Mouse (Mus musculus): ENCODE data around the gene Lpar5.
A peak's percentile ranks its signal among the peaks of the same experiment; 100 is the strongest.
"Not testable (repeated sequence)": the region's sequence is repeated elsewhere in the genome, so short reads cannot be mapped to it uniquely, and the experiment has no call there.

The Lpar5 gene

DNA sequence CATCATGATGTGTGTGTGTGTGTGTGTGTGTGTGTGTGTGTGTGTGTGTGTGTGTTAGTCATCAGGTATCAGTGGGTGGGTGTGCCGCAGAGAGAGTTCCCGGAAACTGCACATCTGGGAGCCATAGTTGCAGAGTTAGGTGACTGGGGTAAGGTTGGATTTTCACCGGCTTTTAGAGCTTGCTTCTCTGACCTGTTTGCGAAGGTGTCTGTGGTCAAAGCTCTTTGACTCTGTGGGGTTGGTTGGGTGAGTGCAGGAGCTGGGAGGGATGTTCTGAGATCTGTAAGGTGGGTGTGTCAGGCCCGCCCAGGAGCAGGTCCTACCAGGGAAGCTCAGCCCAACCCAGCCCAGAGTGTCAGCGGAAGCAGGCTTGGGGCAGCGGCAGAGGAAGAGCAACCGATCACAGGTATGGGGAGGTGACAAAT is at the start of gene Lpar5:
Gene Lpar5, plus strand, starts transcription at position 350 of the 425 bp plus-strand sequence.
- no peak for DNase-seq (ENCODE audit: low read depth)

DNA sequence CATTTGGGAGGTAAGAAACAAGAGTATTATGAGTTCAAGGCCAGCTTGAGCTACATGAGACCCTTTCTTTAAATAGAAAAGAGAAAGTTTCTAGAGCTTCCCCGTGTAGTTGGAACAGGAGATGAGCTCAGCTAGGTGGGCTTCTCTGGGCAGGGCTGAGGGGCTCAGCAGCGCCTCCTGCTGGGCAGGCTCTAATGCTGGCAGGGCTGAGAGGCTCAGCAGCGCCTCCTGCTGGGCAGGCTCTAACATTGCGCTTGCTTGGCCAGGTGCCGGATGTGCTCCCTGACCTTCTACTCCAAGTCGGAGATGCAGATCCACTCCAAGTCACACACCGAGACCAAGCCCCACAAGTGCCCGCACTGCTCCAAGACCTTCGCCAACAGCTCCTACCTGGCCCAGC is 37.2 kb upstream of the Lpar5 start:
- not testable (repeated sequence) for DNase-seq (ENCODE audit: low read depth)

DNA sequence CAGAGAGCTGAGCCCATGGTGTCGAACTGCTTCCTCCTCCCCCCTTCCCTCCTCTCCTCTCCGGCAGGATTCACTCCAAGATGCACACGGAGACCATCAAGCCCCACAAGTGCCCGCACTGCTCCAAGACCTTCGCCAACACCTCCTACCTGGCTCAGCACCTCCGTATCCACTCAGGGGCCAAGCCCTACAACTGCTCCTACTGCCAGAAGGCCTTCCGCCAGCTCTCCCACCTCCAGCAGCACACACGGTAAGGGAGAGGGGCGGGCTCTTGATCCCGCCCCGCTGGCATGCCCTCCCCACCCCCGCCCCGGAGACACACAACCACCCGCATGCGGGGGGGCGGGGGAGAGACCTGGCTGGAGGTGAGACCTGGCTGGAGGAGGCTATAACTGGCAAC is 36.1 kb upstream of the Lpar5 start:
- no peak for DNase-seq (ENCODE audit: low read depth)

DNA sequence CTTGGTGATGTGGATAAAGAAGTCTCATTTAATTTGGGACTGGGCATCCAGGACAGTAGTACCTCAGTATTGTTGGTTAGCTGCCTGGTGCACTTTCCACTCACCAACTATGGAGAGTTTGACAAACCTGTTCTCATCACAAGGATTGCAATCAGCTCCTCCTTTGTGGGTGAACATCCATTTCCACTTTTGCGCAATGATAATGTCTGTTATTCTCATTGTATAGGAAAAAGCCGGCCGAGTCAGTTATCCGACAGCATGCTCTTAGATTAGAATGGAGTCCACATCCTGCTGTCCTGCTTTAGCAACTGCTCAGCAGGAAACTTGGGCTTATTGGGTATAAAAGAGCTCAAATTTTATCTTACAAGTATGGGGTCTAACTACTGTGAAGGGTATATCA is 29.1 kb upstream of the Lpar5 start:
- no peak for DNase-seq (ENCODE audit: low read depth)

GRCm38 (mm10) chr6:125039131-125039530 is 28.6 kb upstream of the Lpar5 start:
- DNase-seq (ENCODE audit: low read depth): no peak

- DNase-seq (ENCODE audit: low read depth): peak; percentile 96
Observed at GRCm38 (mm10) chr6:125039533-125040153, 28.1 kb upstream of the Lpar5 start, which contains the start of gene Ing4. Ing4 (plus strand) TSS chr6:125039760.

DNA sequence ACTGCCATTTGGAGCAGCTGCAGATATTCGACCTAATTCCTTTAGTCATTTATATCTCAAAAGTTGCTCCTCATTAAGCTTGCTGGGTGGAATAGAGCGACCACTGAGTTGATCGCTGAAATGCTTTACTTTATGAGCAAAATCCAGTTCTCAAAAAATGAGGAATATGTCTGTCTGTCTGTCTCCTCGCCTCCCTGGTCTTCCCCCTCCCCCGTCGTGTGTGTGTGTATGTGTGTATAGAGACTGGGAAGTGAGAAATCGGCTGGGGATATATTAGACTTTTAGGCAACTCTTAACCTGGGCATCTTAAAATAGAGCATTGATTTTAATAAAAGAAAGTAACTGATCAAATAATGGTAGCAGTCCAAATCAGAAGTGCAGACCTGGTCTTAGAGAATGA is 27.5 kb upstream of the Lpar5 start:
- no peak for DNase-seq (ENCODE audit: low read depth)

GRCm38 (mm10) chr6:125041047-125041446 is 26.7 kb upstream of the Lpar5 start:
- DNase-seq (ENCODE audit: low read depth): no peak

DNA sequence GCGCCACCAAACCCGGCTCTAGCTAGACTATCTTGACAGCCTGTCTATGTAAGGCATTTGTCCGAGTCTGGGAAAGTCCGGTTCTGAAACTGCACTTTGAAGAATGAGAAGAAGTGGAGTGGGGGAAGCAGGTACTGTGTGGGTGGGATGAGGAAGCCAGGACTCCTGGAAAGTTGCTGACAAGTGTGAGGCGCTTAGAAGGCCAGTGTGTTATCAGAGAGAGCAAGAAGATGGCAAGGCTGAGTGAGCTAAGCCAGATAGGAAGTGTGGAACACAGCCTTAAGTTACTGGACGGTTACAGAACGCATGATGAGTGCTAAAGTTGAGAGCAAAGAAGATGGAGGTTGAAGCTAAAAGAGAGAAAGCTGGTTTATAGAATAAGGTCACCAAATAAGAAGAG is 25.6 kb upstream of the Lpar5 start:
- DNase-seq (ENCODE audit: low read depth): no peak

DNA sequence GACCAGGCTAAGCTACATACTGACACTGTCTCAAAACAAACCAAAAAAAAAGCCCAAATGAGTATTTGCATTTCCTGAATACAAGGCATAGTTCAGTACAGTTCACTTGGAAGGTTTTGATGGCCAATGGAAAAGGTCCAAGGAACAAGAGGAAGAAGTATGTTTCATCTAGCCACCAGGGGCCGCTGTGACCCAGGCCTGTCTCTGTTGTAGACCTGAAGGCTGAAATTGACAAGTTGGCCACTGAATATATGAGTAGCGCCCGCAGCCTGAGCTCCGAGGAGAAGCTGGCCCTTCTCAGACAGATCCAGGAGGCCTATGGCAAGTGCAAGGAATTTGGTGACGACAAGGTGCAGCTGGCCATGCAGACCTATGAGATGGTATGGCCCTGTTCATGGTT is 21.0 kb upstream of the Lpar5 start:
- DNase-seq (ENCODE audit: low read depth): peak; percentile 81

- no peak for DNase-seq (ENCODE audit: low read depth)
Observed at GRCm38 (mm10) chr6:125049678-125050077, 18.0 kb upstream of the Lpar5 start, which contains the start of gene Acrbp. Acrbp (plus strand) TSS chr6:125049689.

GRCm38 (mm10) chr6:125051237-125051636 is 16.5 kb upstream of the Lpar5 start:
- no peak for DNase-seq (ENCODE audit: low read depth)

DNA sequence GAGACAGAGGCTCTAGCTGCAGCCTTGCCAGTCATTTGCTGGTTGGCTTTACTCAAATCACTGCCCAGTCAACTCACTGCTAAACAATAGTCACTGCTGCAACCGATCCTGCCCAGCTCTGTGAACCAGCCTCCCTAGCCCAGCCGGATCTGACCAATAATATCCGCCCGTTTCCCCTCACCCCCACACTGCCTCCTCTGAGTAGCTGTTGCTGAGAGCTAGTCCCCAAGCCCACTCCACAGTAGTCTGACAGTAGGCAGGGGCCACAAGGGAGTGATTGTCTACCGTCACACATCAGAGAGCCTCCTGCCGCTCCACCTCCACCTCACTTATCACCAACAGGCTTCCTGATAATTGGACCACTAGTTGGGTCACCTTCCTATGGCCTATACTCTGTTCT is 6.2 kb upstream of the Lpar5 start:
- DNase-seq (ENCODE audit: low read depth): no peak

GRCm38 (mm10) chr6:125062511-125062910 is 5.2 kb upstream of the Lpar5 start:
- no peak for DNase-seq (ENCODE audit: low read depth)

GRCm38 (mm10) chr6:125063906-125064305 is 3.8 kb upstream of the Lpar5 start:
- no peak for DNase-seq (ENCODE audit: low read depth)

DNA sequence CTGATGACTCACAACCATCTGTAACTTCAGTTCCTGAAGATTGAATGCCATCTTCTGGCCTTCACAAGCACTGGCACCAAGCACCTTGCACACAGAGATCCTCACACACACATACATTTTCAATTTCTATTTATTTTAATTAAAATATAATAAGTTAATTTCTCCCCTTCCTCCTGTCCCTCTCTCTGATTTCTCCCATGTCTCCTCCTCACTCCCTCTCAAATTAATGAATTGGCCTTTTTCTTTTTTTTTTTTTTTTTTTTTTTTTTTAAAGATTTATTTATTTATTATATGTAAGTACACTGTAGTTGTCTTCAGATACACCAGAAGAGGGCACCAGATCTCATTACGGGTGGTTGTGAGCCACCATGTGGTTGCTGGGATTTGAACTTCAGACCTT is 2.5 kb upstream of the Lpar5 start:
- not testable (repeated sequence) for DNase-seq (ENCODE audit: low read depth)

GRCm38 (mm10) chr6:125071170-125071895 is 3.6 kb downstream of the Lpar5 start:
- peak; percentile 75 for DNase-seq (ENCODE audit: low read depth)

GRCm38 (mm10) chr6:125071896-125072279 is 4.2 kb downstream of the Lpar5 start:
- DNase-seq (ENCODE audit: low read depth): no peak

DNA sequence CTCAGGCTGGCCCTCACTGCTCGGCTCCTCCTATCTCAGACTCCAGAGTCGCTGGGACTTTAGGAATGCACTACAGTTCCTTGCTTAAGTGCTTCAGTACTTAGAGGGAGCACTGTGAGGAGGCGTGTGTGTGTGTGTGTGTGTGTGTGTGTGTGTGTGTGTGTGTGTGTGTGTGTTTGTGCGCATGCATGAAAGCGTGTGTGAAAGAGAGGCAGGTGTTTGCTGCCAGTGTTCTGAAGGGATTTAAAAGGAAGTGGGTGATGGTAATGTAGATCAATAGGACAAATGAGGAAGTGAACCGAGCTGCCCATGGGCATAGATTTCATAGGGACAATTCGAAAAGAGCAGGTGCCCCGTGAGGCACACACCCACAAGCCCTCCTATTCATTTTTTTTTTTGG is 6.1 kb downstream of the Lpar5 start:
- no peak for DNase-seq (ENCODE audit: low read depth)

- no peak for DNase-seq (ENCODE audit: low read depth)
Observed at GRCm38 (mm10) chr6:125081394-125081793, 13.7 kb downstream of the Lpar5 start.

DNA sequence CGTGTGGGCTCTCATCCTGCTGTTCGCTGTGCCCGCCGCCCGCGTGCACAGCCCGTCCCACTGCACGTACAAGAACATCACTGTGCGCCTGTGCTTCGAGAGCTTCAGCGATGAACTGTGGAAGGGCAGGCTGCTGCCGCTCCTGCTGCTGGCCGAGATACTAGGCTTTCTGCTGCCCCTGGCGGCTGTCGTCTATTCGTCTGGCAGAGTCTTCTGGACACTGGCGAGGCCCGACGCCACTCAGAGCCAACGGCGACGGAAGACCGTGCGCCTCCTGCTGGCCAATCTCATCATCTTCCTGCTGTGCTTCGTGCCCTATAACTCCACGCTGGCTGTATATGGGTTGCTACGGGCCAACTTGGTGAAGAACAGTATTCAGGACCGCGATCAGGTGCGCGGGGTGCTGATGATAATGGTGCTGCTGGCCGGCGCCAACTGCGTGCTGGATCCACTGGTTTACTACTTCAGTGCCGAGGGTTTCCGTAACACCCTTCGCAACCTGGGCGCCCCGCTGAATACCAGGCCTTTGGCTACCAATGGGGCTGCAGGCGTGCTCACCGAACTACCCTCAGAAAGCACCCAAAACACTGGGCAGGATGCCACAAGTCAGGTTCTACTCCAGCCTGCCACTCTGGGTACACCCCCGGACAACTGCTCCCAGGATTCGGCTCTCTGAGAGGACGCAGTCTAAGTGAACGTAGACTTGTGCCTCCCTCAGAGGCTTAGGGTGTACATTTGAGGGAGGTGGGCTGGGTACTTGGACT is 14.3 kb downstream of the Lpar5 start:
- peak; percentile 78 for DNase-seq (ENCODE audit: low read depth)

DNA sequence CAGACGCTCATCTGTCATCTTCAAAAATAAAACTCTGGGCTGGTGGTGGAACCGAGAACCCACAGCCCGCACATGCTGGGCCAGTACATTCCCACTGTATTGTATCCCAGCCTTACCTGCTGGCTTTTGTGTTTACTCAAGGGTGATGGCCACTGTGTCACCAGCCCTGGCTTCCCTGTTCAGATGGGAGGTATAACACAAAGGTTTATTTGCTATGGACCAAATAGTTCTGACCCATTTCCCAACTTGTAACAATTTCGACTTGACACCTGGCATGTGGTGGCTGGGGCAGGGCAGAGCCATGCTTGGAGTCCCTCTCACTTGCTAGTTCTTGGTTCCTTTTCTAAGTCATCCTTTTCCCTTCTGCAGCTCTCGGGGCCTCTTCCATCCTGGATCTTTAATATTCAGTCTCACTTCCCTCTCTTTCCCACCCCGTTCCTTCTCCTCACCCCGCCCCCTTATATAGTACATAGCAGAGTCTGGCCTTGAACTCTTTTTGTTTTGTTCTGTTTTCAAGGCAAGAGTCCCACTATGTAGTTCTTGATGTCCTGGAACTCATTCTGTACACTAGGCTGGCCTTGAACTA is 15.2 kb downstream of the Lpar5 start:
- DNase-seq (ENCODE audit: low read depth): no peak

GRCm38 (mm10) chr6:125084424-125084823 is 16.7 kb downstream of the Lpar5 start:
- peak; percentile 53 for DNase-seq (ENCODE audit: low read depth)

All from c-Kit-positive CD71-positive TER-119-negative erythroid progenitor cells, embryonic 14.5 days (primary cell).